ENCODE assay signal across 30 mouse cellular contexts in genomic region chr12:41880833-41881232, GRCm38 (mm10).
"Had no signal": no experiment of that assay in that cellular context is flagged by ENCODE, and none has a peak within 500 bp of the region (broad histone marks: within the 10 kb centered on the region; RNA-seq: fewer than 3 reads in every experiment).

No protein-coding gene starts in this region.

- H3K27me3 ChIP-seq: limb, embryonic 12.5 days; limb, embryonic 13.5 days; limb, embryonic 15.5 days; liver, embryonic 12.5 days; liver, embryonic 13.5 days; liver, embryonic 15.5 days; lung, embryonic 15.5 days; megakaryocyte, embryonic 14.5 days; midbrain, embryonic 12.5 days; midbrain, embryonic 15.5 days had no signal

- H3K27ac ChIP-seq: left cerebral cortex, adult 2 months; limb, embryonic 10.5 days; limb, embryonic 12.5 days; limb, embryonic 13.5 days; limb, embryonic 15.5 days; liver, embryonic 12.5 days; liver, embryonic 13.5 days; liver, embryonic 14.5 days; liver, embryonic 15.5 days; lung, embryonic 15.5 days; macrophage; midbrain, embryonic 10.5 days; midbrain, embryonic 12.5 days; midbrain, embryonic 15.5 days had no signal

- H3K9me3 ChIP-seq: limb, embryonic 10.5 days; limb, embryonic 12.5 days; limb, embryonic 13.5 days; limb, embryonic 15.5 days; liver, embryonic 12.5 days; liver, embryonic 13.5 days; liver, embryonic 15.5 days; lung, embryonic 15.5 days; megakaryocyte, embryonic 14.5 days; midbrain, embryonic 10.5 days; midbrain, embryonic 12.5 days; midbrain, embryonic 15.5 days had no signal

- H3K4me2 ChIP-seq: limb, embryonic 12.5 days; limb, embryonic 13.5 days; limb, embryonic 15.5 days; liver, embryonic 11.5 days; liver, embryonic 12.5 days; liver, embryonic 13.5 days; liver, embryonic 15.5 days; lung, embryonic 14.5 days; lung, embryonic 15.5 days; midbrain, embryonic 12.5 days; midbrain, embryonic 15.5 days had no signal

- H3K36me3 ChIP-seq: limb, embryonic 10.5 days; limb, embryonic 12.5 days; limb, embryonic 13.5 days; limb, embryonic 15.5 days; liver, embryonic 12.5 days; liver, embryonic 13.5 days; liver, embryonic 15.5 days; lung, embryonic 15.5 days; midbrain, embryonic 10.5 days; midbrain, embryonic 12.5 days; midbrain, embryonic 15.5 days had no signal

- H3K9ac ChIP-seq: limb, embryonic 12.5 days; limb, embryonic 13.5 days; limb, embryonic 15.5 days; liver, embryonic 12.5 days; liver, embryonic 13.5 days; liver, embryonic 14.5 days; liver, embryonic 15.5 days; liver, postnatal 0 days; lung, embryonic 14.5 days; lung, embryonic 15.5 days; midbrain, embryonic 12.5 days; midbrain, embryonic 15.5 days had no signal

- ATAC-seq: liver, embryonic 12.5 days; liver, postnatal 0 days; lung, postnatal 0 days; midbrain, embryonic 15.5 days; midbrain, embryonic 16.5 days had no signal

- H3K4me3 ChIP-seq: left cerebral cortex, adult 2 months; limb, embryonic 10.5 days; limb, embryonic 12.5 days; limb, embryonic 13.5 days; limb, embryonic 15.5 days; liver, embryonic 12.5 days; liver, embryonic 13.5 days; liver, embryonic 15.5 days; lung, embryonic 15.5 days; megakaryocyte, embryonic 14.5 days; midbrain, embryonic 10.5 days; midbrain, embryonic 12.5 days; midbrain, embryonic 15.5 days; myocyte had no signal

- H3K4me1 ChIP-seq: limb, embryonic 10.5 days; limb, embryonic 12.5 days; limb, embryonic 13.5 days; limb, embryonic 15.5 days; liver, embryonic 13.5 days; liver, embryonic 15.5 days; lung, embryonic 15.5 days; midbrain, embryonic 10.5 days; midbrain, embryonic 12.5 days; midbrain, embryonic 15.5 days had no signal

- DNase-seq: left cerebral cortex, postnatal 4 days; liver; liver, embryonic 13.5 days; liver, postnatal 0 days; lung, adult 18-20 months; lung, adult 2 months; lung, embryonic 14.5 days; lung, postnatal 10 days; lung, postnatal 14 days; lung, postnatal 36 days; lung, postnatal 4 days; midbrain, embryonic 14.5 days had no signal
